Mouse (Mus musculus): ENCODE results near the gene Znhit3. TPM values are rescaled to one million over a fixed set of nuclear protein-coding genes. Genes with fewer than 3 reads are reported as not detected.
A peak's percentile ranks its signal among the peaks of the same experiment; 100 is the strongest.

Znhit3 gene
- polyA plus RNA-seq, 1 experiment from 2014 or later = 72.4 TPM

- WGBS = 41% methylated on average over 3 of the region's 3 CpGs
- Histone ChIP-seq H3K36me3 (ENCODE audit: control insufficient read depth, insufficient read depth, low read length) (no peaks in the 10 kb centered on the region), H3K4me2 (ENCODE audit: low read depth, severe bottlenecking) (no peak overlapping the region), H3K9ac (ENCODE audit: low read length) (no peak overlapping the region), H3K27ac (replicated peaks; ENCODE audit: low read depth, low read length) (no peak overlapping the region), H3K27me3 (ENCODE audit: control insufficient read depth, insufficient read depth, low read length) (no peaks in the 10 kb centered on the region), H3K4me3 (ENCODE audit: low read depth, low read length) (no peak overlapping the region), H3K9me3 (ENCODE audit: control insufficient read depth, low read length) (no peaks in the 10 kb centered on the region), H3K4me1 (ENCODE audit: control insufficient read depth, insufficient read depth, low read length) (no peaks in the 10 kb centered on the region)
- ATAC-seq (ENCODE audit: insufficient number of reproducible peaks, low FRiP score, low TSS enrichment, low read depth) (no peak), DNase-seq (ENCODE audit: low spot score) (peak; percentile 37)
Measured at GRCm38 (mm10) chr11:84919276-84919675, 3.1 kb upstream of the Znhit3 start.

GRCm38 (mm10) chr11:84918425-84918824 lies 2.3 kb upstream of the Znhit3 start:
- ATAC-seq (ENCODE audit: insufficient number of reproducible peaks, low FRiP score, low TSS enrichment, low read depth) (no peak), DNase-seq (ENCODE audit: low spot score) (peak; percentile 94)
- Histone ChIP-seq H3K27ac (replicated peaks; ENCODE audit: low read depth, low read length) (no peak overlapping the region), H3K9me3 (ENCODE audit: control insufficient read depth, low read length) (no peaks in the 10 kb centered on the region), H3K36me3 (ENCODE audit: control insufficient read depth, insufficient read depth, low read length) (no peaks in the 10 kb centered on the region), H3K4me2 (ENCODE audit: low read depth, severe bottlenecking) (peak overlapping the region; percentile 15), H3K4me3 (ENCODE audit: low read depth, low read length) (no peak overlapping the region), H3K27me3 (ENCODE audit: control insufficient read depth, insufficient read depth, low read length) (no peaks in the 10 kb centered on the region), H3K4me1 (ENCODE audit: control insufficient read depth, insufficient read depth, low read length) (no peaks in the 10 kb centered on the region), H3K9ac (ENCODE audit: low read length) (no peak overlapping the region)
- 6% methylated on average over 16 of the region's 16 CpGs for WGBS

- peak overlapping the region; percentile 86 for H3K4me3 ChIP-seq (ENCODE audit: low read depth, low read length)
- no peaks in the 10 kb centered on the region for H3K27me3 ChIP-seq (ENCODE audit: control insufficient read depth, insufficient read depth, low read length)
- H3K4me2 ChIP-seq (ENCODE audit: low read depth, severe bottlenecking) = peak overlapping the region; percentile 42
- peak overlapping the region; percentile 45; the same call in 1 of the 2 replicates for H3K9ac ChIP-seq (ENCODE audit: low read length)
- H3K27ac ChIP-seq (replicated peaks; ENCODE audit: low read depth, low read length) = no peak overlapping the region
- DNase-seq (ENCODE audit: low spot score) (no peak), ATAC-seq (ENCODE audit: insufficient number of reproducible peaks, low FRiP score, low TSS enrichment, low read depth) (no peak)
- no peaks in the 10 kb centered on the region for H3K9me3 ChIP-seq (ENCODE audit: control insufficient read depth, low read length)
- H3K4me1 ChIP-seq (ENCODE audit: control insufficient read depth, insufficient read depth, low read length) = no peaks in the 10 kb centered on the region
- 64% methylated on average over 7 of the region's 7 CpGs for WGBS
- peaks cover 3% of the 10 kb centered on the region; the same call in 1 of the 2 replicates for H3K36me3 ChIP-seq (ENCODE audit: control insufficient read depth, insufficient read depth, low read length)
Measured at GRCm38 (mm10) chr11:84916703-84917300, 636 bp upstream of the Znhit3 start.

- Histone ChIP-seq H3K9me3 (ENCODE audit: control insufficient read depth, low read length) (no peaks in the 10 kb centered on the region), H3K27me3 (ENCODE audit: control insufficient read depth, insufficient read depth, low read length) (no peaks in the 10 kb centered on the region), H3K4me2 (ENCODE audit: low read depth, severe bottlenecking) (no peak overlapping the region), H3K4me3 (ENCODE audit: low read depth, low read length) (no peak overlapping the region), H3K4me1 (ENCODE audit: control insufficient read depth, insufficient read depth, low read length) (no peaks in the 10 kb centered on the region), H3K9ac (ENCODE audit: low read length) (no peak overlapping the region), H3K36me3 (ENCODE audit: control insufficient read depth, insufficient read depth, low read length) (peaks cover 12% of the 10 kb centered on the region; the same call in 1 of the 2 replicates), H3K27ac (replicated peaks; ENCODE audit: low read depth, low read length) (no peak overlapping the region)
- ATAC-seq (ENCODE audit: insufficient number of reproducible peaks, low FRiP score, low TSS enrichment, low read depth) = no peak
- no peak for DNase-seq (ENCODE audit: low spot score)
- WGBS = 81% methylated on average over 5 of the region's 5 CpGs
Measured at GRCm38 (mm10) chr11:84914673-84915072, 1.5 kb downstream of the Znhit3 start.

GRCm38 (mm10) chr11:84910411-84910810 lies 5.8 kb downstream of the Znhit3 start:
- no peak for ATAC-seq (ENCODE audit: insufficient number of reproducible peaks, low FRiP score, low TSS enrichment, low read depth)
- peaks cover 27% of the 10 kb centered on the region for H3K36me3 ChIP-seq (ENCODE audit: control insufficient read depth, insufficient read depth, low read length)
- WGBS = 93% methylated on average over 4 of the region's 4 CpGs

GRCm38 (mm10) chr11:84908480-84908879 lies 7.7 kb downstream of the Znhit3 start:
- H3K4me2 ChIP-seq (ENCODE audit: low read depth, severe bottlenecking) = no peak overlapping the region
- no peaks in the 10 kb centered on the region for H3K4me1 ChIP-seq (ENCODE audit: control insufficient read depth, insufficient read depth, low read length)
- WGBS = 93% methylated on average over 6 of the region's 6 CpGs
- H3K4me3 ChIP-seq (ENCODE audit: low read depth, low read length) = no peak overlapping the region
- no peak overlapping the region for H3K27ac ChIP-seq (replicated peaks; ENCODE audit: low read depth, low read length)
- no peaks in the 10 kb centered on the region for H3K27me3 ChIP-seq (ENCODE audit: control insufficient read depth, insufficient read depth, low read length)
- ATAC-seq (ENCODE audit: insufficient number of reproducible peaks, low FRiP score, low TSS enrichment, low read depth) (no peak), DNase-seq (ENCODE audit: low spot score) (no peak)
- H3K9me3 ChIP-seq (ENCODE audit: control insufficient read depth, low read length) = no peaks in the 10 kb centered on the region
- H3K36me3 ChIP-seq (ENCODE audit: control insufficient read depth, insufficient read depth, low read length) = peaks cover 27% of the 10 kb centered on the region
- H3K9ac ChIP-seq (ENCODE audit: low read length) = no peak overlapping the region

More at GRCm38 (mm10) chr11:84910411-84910810, 5.8 kb downstream of the Znhit3 start:
- H3K4me2 ChIP-seq (ENCODE audit: low read depth, severe bottlenecking) = no peak overlapping the region
- no peak overlapping the region for H3K9ac ChIP-seq (ENCODE audit: low read length)
- H3K27me3 ChIP-seq (ENCODE audit: control insufficient read depth, insufficient read depth, low read length) = no peaks in the 10 kb centered on the region
- H3K4me1 ChIP-seq (ENCODE audit: control insufficient read depth, insufficient read depth, low read length) = no peaks in the 10 kb centered on the region
- DNase-seq (ENCODE audit: low spot score) = no peak
- H3K4me3 ChIP-seq (ENCODE audit: low read depth, low read length) = no peak overlapping the region
- H3K9me3 ChIP-seq (ENCODE audit: control insufficient read depth, low read length) = no peaks in the 10 kb centered on the region
- no peak overlapping the region for H3K27ac ChIP-seq (replicated peaks; ENCODE audit: low read depth, low read length)

GRCm38 (mm10) chr11:84907081-84907480 lies 9.1 kb downstream of the Znhit3 start:
- WGBS = 92% methylated on average over 3 of the region's 3 CpGs
- Histone ChIP-seq H3K27ac (replicated peaks; ENCODE audit: low read depth, low read length) (no peak overlapping the region), H3K9me3 (ENCODE audit: control insufficient read depth, low read length) (no peaks in the 10 kb centered on the region), H3K9ac (ENCODE audit: low read length) (no peak overlapping the region), H3K4me2 (ENCODE audit: low read depth, severe bottlenecking) (no peak overlapping the region), H3K4me1 (ENCODE audit: control insufficient read depth, insufficient read depth, low read length) (no peaks in the 10 kb centered on the region), H3K4me3 (ENCODE audit: low read depth, low read length) (no peak overlapping the region), H3K27me3 (ENCODE audit: control insufficient read depth, insufficient read depth, low read length) (no peaks in the 10 kb centered on the region), H3K36me3 (ENCODE audit: control insufficient read depth, insufficient read depth, low read length) (peaks cover 24% of the 10 kb centered on the region)
- ATAC-seq (ENCODE audit: insufficient number of reproducible peaks, low FRiP score, low TSS enrichment, low read depth) = no peak
- DNase-seq (ENCODE audit: low spot score) = no peak

GRCm38 (mm10) chr11:84904597-84905144 lies 11.5 kb downstream of the Znhit3 start:
- DNase-seq (ENCODE audit: low spot score) (no peak), ATAC-seq (ENCODE audit: insufficient number of reproducible peaks, low FRiP score, low TSS enrichment, low read depth) (no peak)
- Histone ChIP-seq H3K4me2 (ENCODE audit: low read depth, severe bottlenecking) (no peak overlapping the region), H3K9ac (ENCODE audit: low read length) (no peak overlapping the region), H3K36me3 (ENCODE audit: control insufficient read depth, insufficient read depth, low read length) (peaks cover 28% of the 10 kb centered on the region), H3K4me3 (ENCODE audit: low read depth, low read length) (no peak overlapping the region), H3K9me3 (ENCODE audit: control insufficient read depth, low read length) (no peaks in the 10 kb centered on the region), H3K4me1 (ENCODE audit: control insufficient read depth, insufficient read depth, low read length) (no peaks in the 10 kb centered on the region), H3K27ac (replicated peaks; ENCODE audit: low read depth, low read length) (no peak overlapping the region), H3K27me3 (ENCODE audit: control insufficient read depth, insufficient read depth, low read length) (no peaks in the 10 kb centered on the region)
- 87% methylated on average over 9 of the region's 9 CpGs for WGBS

Measured in limb, embryonic 11.5 days (tissue).